Mouse (Mus musculus) heart, adult 2 months (tissue): ENCODE measurements around the gene Sorbs1.

Experiments
- CTCF ChIP-seq: fragments of 200-600 bp; IDR thresholded peaks from 2 replicates; pipeline ENCODE4 v1.8.1; 2022; ENCODE audit warnings: antibody characterized with exemption, mild to moderate bottlenecking, moderate library complexity
- EP300 ChIP-seq: fragments of 200-500 bp; IDR thresholded peaks from 2 replicates; pipeline ENCODE4 v1.6.1; 2011; ENCODE audit warnings: low read depth, low read length, control low read depth; ENCODE audit not compliant: insufficient read depth

- TF ChIP-seq CTCF = no peak
- TF ChIP-seq EP300 = no peak
Observed at GRCm38 (mm10) chr19:40372679-40373078, 140.9 kb downstream of the Sorbs1 start.
